Mouse (Mus musculus) left cerebral cortex, postnatal 36 days (tissue): ENCODE results near the gene Frk. TPM values are rescaled to one million over a fixed set of nuclear protein-coding genes. Genes with fewer than 3 reads are reported as not detected.
"Not testable (repeated sequence)": the region's sequence is repeated elsewhere in the genome, so short reads cannot be mapped to it uniquely, and the experiment has no call there.

Source experiments
- DNase-seq, 2 experiments: peaks; one replicate each; pipeline ENCODE4 v3.0.0; 2021 to 2022; ENCODE audit warnings: low spot score in 2 of 2, mixed read lengths in 1 of 2
- intact Hi-C: fragments of 180-260 bp; cut with DNase I; formaldehyde crosslinking; loops from one replicate; pipeline ENCODE4 v1.15.1; 2025
- total RNA-seq, 2 experiments: library from RNA; stranded (reverse); gene quantifications; 2 replicates each; pipeline ENCODE4 v1.2.3; 2021

The Frk gene
- total RNA-seq, 2 experiments from 2014 or later = 0.20 TPM

DNA sequence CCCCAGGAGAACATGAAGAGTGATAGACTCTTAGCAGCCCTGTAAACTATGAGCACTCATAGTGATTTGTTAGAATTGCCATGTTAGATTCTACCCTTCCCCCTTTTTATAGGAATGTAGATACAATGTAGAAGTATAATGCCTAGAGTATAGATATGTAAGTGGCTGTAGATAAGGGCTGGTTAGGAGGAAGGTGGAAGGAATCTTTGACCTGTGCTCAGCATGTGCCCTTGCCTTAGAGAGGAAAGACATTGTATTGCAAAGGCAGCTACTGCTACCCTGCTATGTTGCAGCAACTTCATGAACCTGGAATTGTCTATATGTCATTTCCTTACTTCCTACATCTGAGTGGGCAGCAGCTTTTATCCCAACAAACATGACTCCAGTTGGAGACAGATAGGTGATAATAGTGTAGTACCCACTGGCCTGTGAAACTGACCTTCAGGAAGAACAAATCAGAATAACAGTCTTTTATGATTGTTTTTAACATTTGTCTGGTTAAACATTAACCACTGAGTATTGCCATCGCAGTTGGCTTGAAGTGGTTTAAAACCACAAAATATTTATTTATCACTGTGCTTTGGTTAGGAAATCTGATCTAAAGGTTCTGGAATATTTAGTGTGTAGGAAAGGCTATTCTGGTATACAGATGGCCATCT lies 80.4 kb downstream of the Frk start:
- DNase-seq = no peak
- intact Hi-C loops = no loop called here

GRCm38 (mm10) chr10:34615474-34615873 lies 132.3 kb downstream of the Frk start:
- intact Hi-C loops = no loop called here
- DNase-seq = no peak

DNA sequence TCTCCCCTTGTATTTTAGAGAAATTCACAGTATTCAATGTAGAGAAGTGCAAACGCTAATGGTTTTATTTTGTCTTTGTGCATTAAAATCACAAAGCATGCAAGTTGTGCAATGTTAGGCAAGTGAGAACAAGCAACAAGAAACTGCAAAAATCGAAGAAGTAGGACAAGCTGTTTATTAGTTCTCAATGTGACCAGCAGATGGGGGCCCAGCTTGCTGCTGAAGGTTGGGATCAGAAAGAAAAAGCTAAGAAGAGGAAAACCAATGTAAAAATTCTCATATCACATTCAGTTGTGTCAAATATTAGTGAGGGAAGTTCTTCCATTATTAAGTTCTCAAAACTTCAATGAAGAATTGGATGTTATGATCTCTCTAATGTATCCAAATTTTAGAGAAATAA lies 134.0 kb downstream of the Frk start:
- intact Hi-C loops = no loop called here
- no peak for DNase-seq

DNA sequence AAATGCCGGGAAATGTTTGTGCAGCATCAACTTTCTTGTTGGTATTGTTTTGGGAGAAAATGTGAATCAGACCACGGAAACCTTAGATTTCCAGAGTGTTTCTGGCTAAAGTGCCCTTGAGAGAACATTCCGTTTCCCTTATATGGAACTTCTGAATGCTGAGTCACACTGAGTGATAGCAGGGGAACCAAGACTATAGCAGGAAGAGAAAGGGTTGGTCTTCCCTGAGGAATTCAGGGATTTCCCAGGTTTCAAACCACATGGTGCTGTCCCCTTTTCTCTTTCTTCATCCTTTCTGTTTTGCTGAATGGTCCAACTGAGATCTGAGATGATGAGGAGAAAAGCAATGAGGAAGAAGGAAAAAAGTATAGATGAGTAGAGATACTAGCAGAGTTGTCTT lies 135.3 kb downstream of the Frk start:
- intact Hi-C loops = no loop called here
- no peak for DNase-seq

DNA sequence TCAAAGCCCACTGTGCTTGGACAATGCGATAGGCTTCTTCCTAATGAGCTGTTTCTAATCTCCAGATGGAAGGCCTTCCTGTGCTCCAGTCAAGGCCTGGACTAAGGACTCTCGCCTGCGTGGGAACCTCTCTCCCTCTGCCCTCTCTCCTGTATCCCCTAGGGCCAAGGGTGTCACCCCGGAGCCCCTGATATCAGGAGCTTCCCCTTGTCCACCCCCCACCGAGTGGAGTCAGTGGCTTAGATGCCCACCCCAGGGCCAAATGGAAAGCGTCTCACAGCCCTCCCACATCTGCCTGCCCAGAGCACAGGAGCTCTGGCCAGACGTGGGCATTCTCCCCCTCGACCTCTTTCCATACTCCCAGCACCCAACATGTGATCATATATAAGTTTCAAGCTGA lies 137.3 kb downstream of the Frk start:
- DNase-seq, intact Hi-C loops: not testable (repeated sequence)

DNA sequence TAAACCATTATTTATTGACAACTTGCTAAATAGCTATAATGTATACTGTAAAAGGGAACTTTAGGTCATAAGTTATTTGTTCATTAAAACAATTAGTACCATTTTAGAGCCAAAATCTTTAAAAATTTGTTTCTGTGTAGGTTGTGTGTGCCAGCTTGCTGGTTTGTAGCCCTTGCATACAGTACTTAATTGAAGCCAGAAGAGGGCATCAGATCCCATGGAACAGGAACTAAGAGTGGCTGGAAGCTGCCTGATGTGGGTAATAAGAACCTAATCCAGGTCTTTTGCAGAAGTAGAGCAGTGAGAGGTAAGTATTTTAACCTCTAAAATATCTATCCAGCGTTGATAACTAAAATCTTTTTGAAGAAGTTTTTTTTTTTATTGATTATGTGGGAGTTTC lies 155.0 kb downstream of the Frk start:
- intact Hi-C loops = no loop called here
- no peak for DNase-seq

Other genes starting within 250 kb of the Frk start
- 100 to 1,000 TPM; 155 to 166 TPM for gene Tspyl1, start 201.2 kb upstream of the Frk start, total RNA-seq
- gene Tspyl4, start 186.0 kb upstream of the Frk start, total RNA-seq = 100 to 1,000 TPM; 363 to 401 TPM
- 1 to 10 TPM in 1 of 2 experiments, under 1 TPM in 1; 0.62 to 1.1 TPM for gene Col10a1, start 93.4 kb upstream of the Frk start, total RNA-seq
- gene Nt5dc1, start 64.8 kb upstream of the Frk start, total RNA-seq = 1 to 10 TPM; 2.3 to 3.9 TPM